Mouse (Mus musculus) spleen, adult 12 weeks (tissue): ENCODE measurements around the gene Sdhb.

ENCODE experiments used
- DNase-seq: peaks from one replicate; pipeline ENCODE4 v3.0.0; 2022; ENCODE audit warnings: low spot score

Gene Sdhb

GRCm38 (mm10) chr4:140960781-140961466, at the start of gene Sdhb:
TSS of gene Sdhb (plus strand) at chr4:140961203.
- peak; percentile 81 for DNase-seq

GRCm38 (mm10) chr4:140911416-140911815, 49.6 kb upstream of the Sdhb start:
- DNase-seq, result no peak

DNA sequence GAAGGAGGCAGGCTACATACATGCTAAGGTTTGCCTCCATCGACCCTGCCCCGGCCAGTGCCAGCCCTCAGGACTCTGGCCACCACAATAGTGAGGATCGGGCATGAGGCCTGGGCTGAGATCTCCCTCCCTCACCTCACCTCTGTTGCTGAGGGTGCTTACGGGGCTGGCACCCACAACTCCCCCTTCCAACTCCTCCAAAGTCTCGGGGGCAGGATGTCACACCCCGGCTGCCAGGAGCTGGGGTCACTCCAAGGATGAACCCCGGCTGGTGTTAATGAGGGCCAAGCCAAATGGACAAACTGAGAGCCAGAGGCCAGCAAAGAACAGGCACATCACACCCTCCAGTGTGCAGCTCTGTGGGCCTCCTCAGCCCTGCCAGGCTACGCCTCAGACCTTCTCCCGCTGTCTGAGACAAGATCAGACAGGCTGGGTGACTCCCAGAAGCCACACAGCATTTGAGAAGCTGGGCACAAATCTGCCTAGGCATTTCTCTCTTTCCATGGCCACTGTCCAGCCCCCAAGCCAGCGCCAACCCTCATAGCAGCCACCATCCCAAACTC, 48.7 kb upstream of the Sdhb start:
- no peak for DNase-seq

DNA sequence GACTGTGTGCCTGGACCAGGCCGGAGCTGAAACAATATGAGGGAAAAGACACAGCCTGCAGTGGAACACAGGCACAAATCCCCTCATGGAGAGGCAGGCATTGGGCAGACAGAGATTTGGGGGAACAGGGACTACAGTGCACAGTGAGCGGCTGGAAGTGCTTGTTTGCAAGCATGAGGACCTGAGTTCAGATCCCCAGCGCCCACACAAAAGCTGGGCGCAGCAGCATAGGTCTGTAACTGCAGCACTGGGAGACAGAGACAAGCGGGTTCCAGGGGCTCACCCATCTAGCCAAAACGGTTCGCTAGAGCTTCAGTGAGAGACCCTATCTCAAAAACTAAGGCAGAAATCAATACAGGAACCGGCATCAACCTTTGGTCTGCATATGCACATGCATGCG, 47.4 kb upstream of the Sdhb start:
- DNase-seq, result no peak

- DNase-seq, result no peak
These were observed 46.3 kb upstream of the Sdhb start for GRCm38 (mm10) chr4:140914731-140915131.

DNA sequence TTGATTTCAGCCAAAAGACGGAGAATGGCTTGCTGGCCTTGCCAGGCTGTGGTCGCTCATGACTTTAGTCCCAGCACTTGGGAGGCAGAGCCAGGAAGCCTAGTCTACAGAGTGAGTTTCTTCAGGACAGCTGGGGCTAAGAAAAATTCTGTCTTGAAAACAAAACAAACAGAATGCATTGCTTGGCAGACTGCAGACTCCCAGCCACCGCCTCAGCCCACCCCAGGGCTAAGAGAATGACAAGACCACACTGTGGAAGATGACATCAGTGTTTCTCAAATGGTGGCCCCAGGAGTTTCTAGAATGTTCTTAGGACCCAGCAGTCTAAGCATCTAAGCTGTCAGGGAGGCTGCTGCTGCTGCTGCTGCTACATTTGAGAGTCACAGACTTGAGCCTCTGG, 45.8 kb upstream of the Sdhb start:
- DNase-seq, result no peak

GRCm38 (mm10) chr4:140916296-140916695, 44.7 kb upstream of the Sdhb start:
- no peak for DNase-seq

DNA sequence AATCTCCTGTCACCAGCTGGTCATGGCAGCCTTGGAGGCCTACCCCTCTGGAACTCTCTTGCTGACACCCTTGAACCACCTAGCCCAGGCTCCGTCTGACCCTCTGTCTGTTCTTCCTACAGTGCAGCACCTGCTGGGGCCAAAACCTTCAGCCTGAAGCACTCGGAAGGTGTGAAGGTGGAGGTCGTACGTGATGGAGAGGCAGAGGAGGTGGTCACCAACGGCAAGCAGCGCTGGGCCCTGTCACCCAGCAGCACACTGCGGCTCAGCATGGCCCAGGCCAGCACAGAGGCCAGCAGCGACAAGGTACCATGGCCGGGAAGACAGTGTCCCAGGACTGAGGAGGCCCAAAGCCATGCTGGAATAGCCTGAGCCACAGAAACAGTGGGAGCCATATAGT, 43.6 kb upstream of the Sdhb start:
- no peak for DNase-seq

DNA sequence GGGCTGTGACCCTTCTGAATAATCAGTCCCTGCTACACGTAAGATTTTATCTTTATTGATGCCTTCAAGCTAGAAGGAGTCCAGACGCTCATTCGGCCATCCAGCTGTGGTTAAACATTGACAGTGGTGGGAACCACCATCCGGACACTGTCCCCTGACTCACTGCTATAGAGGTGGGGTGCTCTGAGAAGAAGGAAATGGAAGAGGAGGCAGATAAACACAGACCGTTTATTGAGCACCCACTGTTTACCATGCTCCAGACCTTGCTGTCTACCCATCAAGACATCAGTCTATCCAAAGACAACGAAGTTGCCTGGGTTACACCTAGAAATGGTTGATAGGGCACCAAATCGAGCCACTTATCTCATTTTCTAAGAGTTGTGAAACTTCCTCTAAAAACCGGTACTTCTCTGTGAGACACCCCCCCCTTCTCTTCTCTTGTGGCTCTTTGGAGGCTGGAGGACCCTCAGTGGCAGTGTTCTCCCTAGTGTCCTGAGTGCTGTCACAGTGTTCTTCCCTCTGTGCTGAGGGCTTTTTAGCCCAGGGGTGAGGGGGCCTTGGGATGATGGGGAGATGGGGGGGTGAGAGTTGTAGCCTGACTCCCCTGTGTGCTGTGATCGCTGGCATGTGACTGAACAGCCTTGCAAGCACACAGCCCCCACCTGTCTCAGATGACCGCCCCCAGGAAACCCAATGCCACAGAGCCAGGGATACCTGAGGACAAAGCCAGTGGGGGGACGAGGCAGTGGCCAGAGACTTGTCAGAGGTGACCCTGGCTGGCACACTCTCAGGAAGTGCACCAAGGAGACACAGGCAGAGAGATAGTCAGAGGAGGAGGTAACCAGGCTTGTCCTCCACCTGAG, 40.8 kb upstream of the Sdhb start:
- no peak for DNase-seq

- DNase-seq, result no peak
These were observed 38.5 kb upstream of the Sdhb start for GRCm38 (mm10) chr4:140922508-140922907.

DNA sequence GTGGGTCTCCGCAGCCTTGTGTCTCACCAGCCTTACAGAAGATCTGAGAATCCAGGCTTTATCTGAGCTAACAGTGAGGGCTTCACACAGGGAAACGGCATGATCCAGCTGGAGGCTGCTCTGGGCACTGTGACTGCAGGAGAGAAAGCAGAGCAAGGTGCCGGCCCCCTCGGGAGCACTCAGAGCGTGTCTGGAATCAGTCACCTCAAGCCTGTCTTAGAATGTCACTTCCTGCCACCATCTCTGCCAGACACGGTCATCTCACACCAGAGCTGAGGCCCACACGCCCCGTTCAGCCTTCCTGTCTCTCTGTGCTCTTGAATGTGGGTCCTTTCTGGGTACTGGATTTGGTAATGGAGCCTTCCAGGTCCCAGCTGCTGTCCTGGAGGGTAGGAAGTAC, 35.4 kb upstream of the Sdhb start:
- no peak for DNase-seq

- no peak for DNase-seq
These were observed 32.7 kb upstream of the Sdhb start for GRCm38 (mm10) chr4:140928349-140928748.

- DNase-seq, result no peak
These were observed 31.3 kb upstream of the Sdhb start for GRCm38 (mm10) chr4:140929745-140930144.

DNA sequence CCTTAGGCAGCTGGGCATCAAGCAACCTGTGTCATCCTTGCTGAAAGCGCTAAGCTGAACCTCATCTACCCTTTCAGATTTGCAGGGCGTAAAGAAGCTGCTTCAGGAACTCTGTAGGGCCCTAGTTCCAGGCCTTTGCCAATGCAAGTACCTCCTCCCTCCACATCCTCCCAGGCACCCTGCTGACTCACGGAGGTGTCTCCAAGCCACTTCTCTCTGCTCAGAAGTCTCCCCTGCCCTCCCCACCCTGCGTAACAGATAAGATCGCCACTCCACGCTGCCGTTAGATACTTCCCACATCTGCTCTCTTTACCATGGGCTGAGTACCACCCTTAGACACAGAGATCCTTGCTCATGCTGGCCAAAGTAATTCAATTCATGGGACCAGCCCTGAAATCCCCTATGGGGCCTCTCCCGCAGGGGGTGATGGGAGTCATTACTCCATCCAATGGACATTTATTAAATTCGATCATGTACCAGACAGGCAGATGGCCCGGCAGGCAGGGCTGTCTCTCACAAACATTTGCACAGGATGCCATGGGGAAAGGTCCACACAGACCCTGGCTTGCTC, 30.0 kb upstream of the Sdhb start:
- no peak for DNase-seq

DNA sequence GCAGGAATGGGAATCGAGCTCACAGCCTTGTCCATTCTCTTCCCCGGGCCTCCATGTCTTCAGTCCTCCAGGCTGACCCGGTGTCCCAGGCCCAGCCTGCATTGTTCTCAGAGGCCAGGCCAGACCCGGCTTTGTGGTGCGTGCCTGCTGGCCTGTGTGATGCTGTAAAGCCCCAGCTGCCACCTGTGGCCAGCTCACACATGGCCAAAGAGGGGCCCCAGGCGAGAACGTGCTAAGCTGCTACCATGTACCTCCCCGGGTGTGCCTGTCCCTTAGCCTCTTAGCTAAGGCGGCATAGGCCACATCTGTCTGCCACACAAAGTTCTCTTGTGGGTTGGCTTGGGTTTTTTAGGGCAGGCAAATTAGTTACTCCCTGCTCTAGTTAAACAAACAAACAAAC, 25.4 kb upstream of the Sdhb start:
- DNase-seq, result no peak

DNA sequence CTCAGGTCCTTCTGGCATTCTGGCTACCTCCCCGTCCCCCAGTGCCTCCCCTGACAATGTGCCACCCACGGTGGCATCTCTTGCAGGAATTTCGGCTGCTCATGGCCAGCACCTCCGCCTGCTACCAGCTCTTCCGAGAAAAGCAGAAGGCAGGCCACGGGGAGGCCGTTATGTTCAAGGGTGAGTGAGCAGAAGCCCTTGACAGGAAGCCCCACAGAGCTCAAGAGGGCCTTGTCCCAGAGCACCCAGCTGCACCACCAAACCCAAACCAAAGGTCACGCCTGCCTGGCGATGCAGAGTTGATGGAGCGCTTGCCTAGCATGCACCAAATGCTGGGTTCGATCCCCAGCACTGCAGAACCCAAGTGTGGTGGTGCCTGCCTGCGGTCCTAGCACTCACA, 16.6 kb upstream of the Sdhb start:
- DNase-seq, result no peak

DNA sequence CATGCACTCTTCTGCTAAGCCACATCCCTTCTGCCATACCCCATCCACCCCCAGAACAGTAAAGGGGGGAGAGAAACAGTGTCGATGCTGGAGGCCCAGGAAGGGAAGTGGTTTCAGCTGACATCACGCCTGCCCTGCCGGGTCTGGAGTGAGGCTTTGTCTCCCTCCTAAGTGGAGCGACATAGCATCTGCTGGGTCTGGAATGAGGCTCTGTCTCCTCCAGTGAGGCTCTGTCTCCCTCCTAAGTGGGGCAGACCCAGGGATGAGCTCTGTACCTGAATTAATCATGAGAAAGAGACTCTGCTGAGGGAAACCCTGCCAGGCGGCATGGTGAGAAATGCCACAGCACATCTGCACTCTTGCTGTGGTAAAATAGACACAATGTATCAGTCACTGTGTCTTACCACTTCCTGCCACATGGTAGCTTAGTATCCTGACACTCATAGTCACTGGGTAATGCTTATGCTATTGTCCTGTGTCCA, 16.0 kb upstream of the Sdhb start:
- DNase-seq, result peak; percentile 37

DNA sequence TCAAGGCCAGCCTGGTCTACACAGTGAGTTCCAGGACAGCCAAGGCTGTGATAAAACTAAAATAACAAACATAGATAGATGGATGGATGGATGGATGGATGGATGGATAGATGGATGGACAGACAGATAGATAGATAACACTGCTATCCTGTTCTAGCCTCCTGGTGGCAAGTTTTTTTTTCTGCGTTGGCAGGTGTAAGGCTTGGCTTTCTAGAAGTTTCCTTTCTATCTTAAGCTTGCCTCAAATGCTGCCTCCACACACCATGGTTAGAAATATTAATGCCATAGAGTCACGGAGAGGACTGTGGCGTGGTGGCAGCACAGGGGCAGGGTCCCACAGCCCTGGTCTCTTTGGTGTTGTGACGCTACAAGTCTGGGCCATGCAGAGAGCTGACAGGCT, 15.4 kb upstream of the Sdhb start:
- no peak for DNase-seq

DNA sequence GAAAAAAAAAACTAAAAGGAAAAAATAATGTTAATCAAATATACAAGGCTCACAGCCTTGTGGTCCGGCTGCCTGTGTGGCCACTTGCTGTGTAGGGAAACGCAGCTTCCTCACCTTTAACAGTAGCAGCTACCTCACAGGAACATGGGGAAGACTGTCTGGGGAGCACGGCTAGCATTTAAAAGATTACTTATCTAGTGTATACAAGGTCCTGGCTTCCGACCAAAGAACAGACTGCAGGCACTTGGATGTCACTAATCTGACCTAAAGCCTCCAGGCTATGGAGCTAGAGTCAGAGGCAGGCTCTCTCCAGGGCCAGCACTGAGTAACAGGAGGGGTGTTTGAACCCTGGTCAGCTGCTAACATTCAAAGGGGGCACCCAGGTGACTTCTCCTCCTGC, 15.0 kb upstream of the Sdhb start:
- no peak for DNase-seq

GRCm38 (mm10) chr4:140946580-140947205, 14.3 kb upstream of the Sdhb start:
- no peak for DNase-seq

DNA sequence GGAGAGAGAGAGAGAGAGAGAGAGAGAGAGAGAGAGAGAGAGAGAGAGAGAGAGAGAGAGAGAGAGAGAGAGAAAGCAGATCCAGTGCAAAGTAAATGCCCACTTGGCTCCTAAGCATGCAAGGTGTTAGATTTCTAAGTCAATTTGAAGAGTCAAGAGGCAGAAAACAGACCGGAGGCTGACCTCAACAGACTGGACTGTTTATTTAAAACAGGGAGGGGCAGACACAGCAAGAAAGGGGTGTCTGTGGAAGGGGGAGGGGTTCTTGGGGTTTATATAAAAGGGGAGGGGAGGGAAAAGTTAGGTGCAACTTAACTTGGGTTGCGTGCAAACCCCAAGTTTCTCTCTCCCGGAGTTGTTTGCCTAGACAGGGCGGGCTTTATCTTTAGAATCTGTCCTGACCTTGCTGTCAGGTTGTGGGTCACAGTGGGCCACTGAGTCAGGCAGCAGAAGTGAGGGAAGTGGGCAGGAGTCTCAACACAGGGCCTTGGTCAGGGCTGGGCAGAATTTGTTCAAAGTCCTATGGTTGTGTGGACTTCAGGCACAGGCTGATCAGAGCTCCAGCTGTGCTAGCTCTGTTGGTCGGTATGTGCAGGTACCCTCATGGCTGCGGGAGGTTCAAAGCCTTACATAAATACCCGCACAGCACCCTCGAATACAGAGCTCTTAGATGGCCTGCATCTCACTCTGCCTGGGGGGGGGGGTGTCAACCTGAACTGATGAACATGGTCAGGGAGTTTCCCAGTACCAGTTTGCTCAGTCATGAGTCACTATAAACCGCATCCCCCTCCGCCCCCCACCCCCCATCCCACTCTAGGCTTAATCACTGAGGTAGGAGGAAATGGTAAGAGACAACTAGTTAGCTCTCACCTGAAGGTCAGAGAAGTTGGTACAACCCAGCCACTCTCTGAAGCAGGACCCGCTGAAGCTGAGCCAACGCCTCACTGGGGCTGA, 13.2 kb upstream of the Sdhb start:
- DNase-seq, result no peak
